17 mouse cellular contexts compared by ENCODE assay signal in genomic region chr2:77978256-77978655, GRCm38 (mm10).
"Had no signal": no experiment of that assay in that cellular context is flagged by ENCODE, and none has a peak within 500 bp of the region (broad histone marks: within the 10 kb centered on the region; RNA-seq: fewer than 3 reads in every experiment).

No protein-coding gene starts in this region.

- ATAC-seq: forebrain, embryonic 13.5 days; forebrain, embryonic 14.5 days; forebrain, embryonic 15.5 days; forebrain, embryonic 16.5 days; forebrain, postnatal 0 days had no signal

- DNase-seq: cerebellum, adult 9-11 months; cerebellum, postnatal 25 days; cerebellum, postnatal 36 days; embryo, embryonic 11 days; forebrain, postnatal 0 days; gastrocnemius, adult 2 months; gastrocnemius, postnatal 10 days; gastrocnemius, postnatal 14 days; gastrocnemius, postnatal 25 days; gastrocnemius, postnatal 36 days; heart, adult 11 months; heart, adult 18-20 months; heart, adult 2 months had no signal
